Mouse (Mus musculus): Measurements from ENCODE around the gene Gm37240.

- TF ChIP-seq CTCF (IDR thresholded peaks at IDR 0.05; ENCODE audit: insufficient read depth, low read depth, low read length) (no peak), POLR2A (IDR thresholded peaks at IDR 0.05; ENCODE audit: insufficient read depth, low read depth, low read length) (no peak)
These were observed 1306.6 kb downstream of the Gm37240 start for GRCm38 (mm10) chr3:84580716-84581115.

All from olfactory bulb, adult 2 months (tissue).